Mouse (Mus musculus) embryonic facial prominence, embryonic 13.5 days (tissue): ENCODE measurements at regions not wholly inside any gene's neighbourhood (a gene's known extent, or its start where the extent isn't known, plus 50 kb on each side); places are given as distances from the start of the nearest gene placed in this dataset.

Experiments used
- ATAC-seq: fragments of 200-750 bp; cut with Nextera tagmentation; 2 replicates; pipeline ENCODE4 v1.8.0; 2017; ENCODE audit warnings: low read depth; ENCODE audit not compliant: insufficient number of reproducible peaks, insufficient read depth, low FRiP score, low TSS enrichment
- H3K27ac ChIP-seq: fragments of 300-500 bp; sonication (generic); 2 replicates; pipeline ENCODE4 v1.5.1; 2015; ENCODE audit warnings: moderate library complexity, mild to moderate bottlenecking, inconsistent platforms
- H3K27me3 ChIP-seq: fragments of 300-500 bp; sonication (generic); 2 replicates; pipeline ENCODE4 v1.6.1; 2015; ENCODE audit warnings: mild to moderate bottlenecking, inconsistent platforms
- H3K36me3 ChIP-seq: fragments of 300-500 bp; sonication (generic); 2 replicates; pipeline ENCODE4 v1.6.1; 2015; ENCODE audit warnings: mild to moderate bottlenecking, inconsistent platforms
- H3K4me1 ChIP-seq: fragments of 300-500 bp; sonication (generic); 2 replicates; pipeline ENCODE4 v1.6.1; 2015; ENCODE audit warnings: inconsistent platforms
- H3K4me2 ChIP-seq: fragments of 300-500 bp; sonication (generic); 2 replicates; pipeline ENCODE4 v1.6.1; 2015; ENCODE audit warnings: moderate library complexity, mild to moderate bottlenecking, inconsistent platforms
- H3K4me3 ChIP-seq: fragments of 300-500 bp; sonication (generic); 2 replicates; pipeline ENCODE4 v1.5.1; 2015; ENCODE audit warnings: mild to moderate bottlenecking, inconsistent platforms
- H3K9ac ChIP-seq: fragments of 300-500 bp; sonication (generic); 2 replicates; pipeline ENCODE4 v1.6.1; 2015; ENCODE audit warnings: mild to moderate bottlenecking, inconsistent platforms
- H3K9me3 ChIP-seq: fragments of 300-500 bp; sonication (generic); 2 replicates; pipeline ENCODE4 v1.6.1; 2016; ENCODE audit warnings: inconsistent platforms
- WGBS: fragments of 180-500 bp; shearing (Covaris S2); methylation state at CpG from one replicate; pipeline ENCODE4 v1.1.7; 2015; ENCODE audit warnings: mixed read lengths; 5-methylcytosine and 5-hydroxymethylcytosine counted together

GRCm38 (mm10) chr13:83154626-83155124 lies 349.2 kb upstream of the Mef2c start:
- H3K9ac ChIP-seq: no peak overlapping the region
- H3K36me3 ChIP-seq: no peaks in the 10 kb centered on the region
- no peaks in the 10 kb centered on the region for H3K27me3 ChIP-seq
- no peak overlapping the region for H3K4me3 ChIP-seq
- no peak overlapping the region for H3K27ac ChIP-seq
- ATAC-seq: no peak
- no peak overlapping the region for H3K4me2 ChIP-seq
- H3K4me1 ChIP-seq: no peaks in the 10 kb centered on the region
- no peaks in the 10 kb centered on the region for H3K9me3 ChIP-seq
- 65% methylated on average over 1 of the region's 1 CpGs for WGBS

DNA sequence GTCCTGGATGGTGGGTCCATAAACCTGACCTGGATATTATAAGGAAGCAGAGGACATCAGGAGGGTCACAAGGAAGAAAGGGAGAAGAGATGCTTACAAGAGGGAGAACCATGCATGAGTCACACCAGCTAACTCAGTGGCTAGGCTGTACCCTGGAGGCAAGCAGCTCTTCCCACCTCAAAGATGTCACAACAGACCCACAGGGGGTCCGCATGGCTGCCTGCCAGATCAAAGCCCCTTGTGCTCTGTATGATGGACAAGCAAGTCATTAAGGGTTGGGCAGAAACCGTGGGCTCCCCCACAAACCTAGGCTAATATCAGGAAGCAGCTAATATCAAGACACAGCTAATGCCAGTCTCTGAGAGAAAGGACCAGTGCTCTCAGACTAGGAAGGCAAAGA lies 343.9 kb upstream of the Mef2c start:
- Histone ChIP-seq H3K4me3 (no peak overlapping the region), H3K4me1 (no peaks in the 10 kb centered on the region), H3K27ac (no peak overlapping the region), H3K4me2 (no peak overlapping the region), H3K27me3 (no peaks in the 10 kb centered on the region), H3K36me3 (no peaks in the 10 kb centered on the region), H3K9ac (no peak overlapping the region), H3K9me3 (no peaks in the 10 kb centered on the region)
- WGBS: 38% methylated on average over 2 of the region's 2 CpGs
- ATAC-seq: no peak

DNA sequence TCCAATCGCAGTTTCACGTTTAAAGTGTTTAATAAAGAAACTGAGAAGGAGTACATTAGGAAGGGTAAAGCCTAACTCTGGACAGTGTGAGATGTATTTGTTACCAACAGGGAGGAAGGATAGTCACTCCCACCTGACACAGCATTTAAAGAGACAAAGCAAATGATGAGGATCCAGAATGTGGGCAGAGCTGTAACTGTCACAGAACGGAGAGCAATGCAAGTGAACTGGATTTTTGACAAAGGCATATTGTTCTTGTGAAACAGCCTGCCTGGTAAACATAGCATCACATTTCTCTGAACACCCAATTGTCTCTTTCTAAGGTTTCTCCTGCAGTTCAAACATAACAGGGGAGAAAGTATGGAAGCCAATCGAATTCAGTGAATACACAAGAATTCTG lies 341.1 kb upstream of the Mef2c start:
- WGBS: 74% methylated on average over 4 of the region's 4 CpGs
- H3K27me3 ChIP-seq: no peaks in the 10 kb centered on the region
- no peak overlapping the region for H3K4me3 ChIP-seq
- H3K4me1 ChIP-seq: no peaks in the 10 kb centered on the region
- no peaks in the 10 kb centered on the region for H3K9me3 ChIP-seq
- H3K36me3 ChIP-seq: no peaks in the 10 kb centered on the region
- no peak overlapping the region for H3K9ac ChIP-seq
- H3K27ac ChIP-seq: no peak overlapping the region
- H3K4me2 ChIP-seq: no peak overlapping the region
- ATAC-seq: no peak

GRCm38 (mm10) chr13:83175086-83175485 lies 328.7 kb upstream of the Mef2c start:
- H3K4me3 ChIP-seq: no peak overlapping the region
- H3K27ac ChIP-seq: no peak overlapping the region
- no peak overlapping the region for H3K9ac ChIP-seq
- 24% methylated on average over 2 of the region's 2 CpGs for WGBS
- H3K27me3 ChIP-seq: no peaks in the 10 kb centered on the region
- H3K36me3 ChIP-seq: no peaks in the 10 kb centered on the region
- no peak overlapping the region for H3K4me2 ChIP-seq
- ATAC-seq: no peak
- H3K9me3 ChIP-seq: no peaks in the 10 kb centered on the region
- 0 out of 2 replicates have a peak, but pooled peaks cover 8% of the 10 kb centered on the region for H3K4me1 ChIP-seq

DNA sequence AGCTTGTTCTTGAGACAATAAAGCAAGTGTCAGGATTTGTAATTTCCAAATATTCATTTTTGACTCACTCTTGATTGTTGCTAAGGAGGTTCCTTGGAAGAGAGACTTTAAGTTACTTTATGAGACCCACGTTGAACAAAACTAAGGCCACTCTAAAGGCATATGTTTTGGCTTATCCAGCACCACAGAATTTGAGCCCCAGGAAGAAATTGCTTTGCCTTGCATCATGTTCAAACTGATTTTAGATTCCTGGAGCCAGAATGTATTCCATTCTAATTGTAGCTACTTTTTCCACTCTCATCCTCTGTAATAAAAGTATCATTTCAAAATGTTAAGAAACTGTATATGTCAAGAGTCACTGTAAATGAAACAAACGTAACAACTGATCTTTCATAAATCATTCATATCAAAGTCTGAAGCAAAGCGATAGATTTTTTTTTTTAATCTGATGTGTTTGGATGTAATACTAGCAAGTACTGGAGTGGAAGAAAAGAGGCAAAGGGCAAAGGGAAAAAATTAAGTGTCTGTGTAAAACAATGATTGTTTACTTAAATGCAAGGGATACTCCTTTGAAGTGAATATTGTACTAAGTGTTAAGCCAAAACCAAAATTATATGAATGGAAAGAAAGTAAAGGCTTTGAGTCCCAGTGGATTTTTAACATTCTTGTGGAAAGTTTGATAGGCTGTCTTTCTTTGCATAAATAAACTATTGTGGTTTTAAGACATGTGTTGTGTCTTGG lies 301.7 kb upstream of the Mef2c start:
- H3K4me2 ChIP-seq: no peak overlapping the region
- no peak overlapping the region for H3K27ac ChIP-seq
- ATAC-seq: no peak
- H3K27me3 ChIP-seq: no peaks in the 10 kb centered on the region
- no peaks in the 10 kb centered on the region for H3K9me3 ChIP-seq
- WGBS: 37% methylated on average over 3 of the region's 3 CpGs
- H3K4me3 ChIP-seq: no peak overlapping the region
- no peaks in the 10 kb centered on the region for H3K36me3 ChIP-seq
- no peaks in the 10 kb centered on the region for H3K4me1 ChIP-seq
- no peak overlapping the region for H3K9ac ChIP-seq

DNA sequence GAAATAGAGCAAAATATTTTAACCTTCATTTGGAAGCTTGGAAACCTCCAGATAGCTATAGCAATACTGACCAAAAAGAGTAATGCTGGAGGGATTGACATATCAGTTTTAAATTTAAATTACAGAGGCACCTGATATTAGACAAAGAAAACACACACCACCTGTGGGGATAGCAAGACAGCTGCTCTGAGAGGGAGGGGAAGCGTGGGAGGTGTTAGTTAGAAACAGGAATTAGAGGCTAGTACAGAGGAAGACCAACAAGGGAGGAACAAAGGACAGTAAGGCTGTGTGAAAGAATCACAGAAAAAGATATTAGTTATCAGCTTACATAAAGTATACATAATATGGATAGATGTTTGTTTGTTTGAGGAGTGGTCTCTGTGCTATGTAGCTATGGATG lies 297.2 kb upstream of the Mef2c start:
- Histone ChIP-seq H3K27me3 (no peaks in the 10 kb centered on the region), H3K9me3 (no peaks in the 10 kb centered on the region), H3K4me1 (no peaks in the 10 kb centered on the region), H3K9ac (no peak overlapping the region), H3K36me3 (no peaks in the 10 kb centered on the region), H3K4me2 (no peak overlapping the region), H3K4me3 (no peak overlapping the region), H3K27ac (no peak overlapping the region)
- no peak for ATAC-seq
- WGBS: 92% methylated on average over 1 of the region's 1 CpGs

DNA sequence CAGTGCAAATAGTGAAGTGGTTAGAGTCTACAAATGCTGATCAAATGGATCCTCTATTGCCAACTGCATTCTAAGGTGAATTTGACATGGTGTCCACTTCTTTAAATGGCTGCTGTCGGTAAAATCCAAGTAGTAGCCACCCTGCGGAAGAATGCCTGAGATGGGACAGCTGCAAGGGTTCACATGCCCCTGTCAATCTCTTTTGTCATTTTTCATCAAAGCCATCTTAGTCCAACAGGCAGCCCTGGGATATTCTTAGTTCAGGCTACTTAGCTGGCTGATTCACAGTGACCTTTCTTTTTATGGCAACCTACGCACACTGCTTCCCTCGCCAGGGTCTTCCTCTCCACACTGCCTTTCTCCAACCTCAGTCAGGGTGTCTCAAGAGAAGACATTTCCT lies 296.3 kb upstream of the Mef2c start:
- Histone ChIP-seq H3K27ac (no peak overlapping the region), H3K36me3 (no peaks in the 10 kb centered on the region), H3K4me1 (no peaks in the 10 kb centered on the region), H3K9me3 (no peaks in the 10 kb centered on the region), H3K4me2 (no peak overlapping the region), H3K4me3 (no peak overlapping the region), H3K27me3 (no peaks in the 10 kb centered on the region), H3K9ac (no peak overlapping the region)
- WGBS: 85% methylated on average over 4 of the region's 4 CpGs
- no peak for ATAC-seq

GRCm38 (mm10) chr13:83208111-83208510 lies 295.7 kb upstream of the Mef2c start:
- no peak overlapping the region for H3K9ac ChIP-seq
- no peaks in the 10 kb centered on the region for H3K9me3 ChIP-seq
- H3K27me3 ChIP-seq: no peaks in the 10 kb centered on the region
- no peak overlapping the region for H3K4me2 ChIP-seq
- no peak overlapping the region for H3K4me3 ChIP-seq
- 66% methylated on average over 5 of the region's 5 CpGs for WGBS
- ATAC-seq: no peak
- H3K4me1 ChIP-seq: no peaks in the 10 kb centered on the region
- no peaks in the 10 kb centered on the region for H3K36me3 ChIP-seq
- no peak overlapping the region for H3K27ac ChIP-seq

DNA sequence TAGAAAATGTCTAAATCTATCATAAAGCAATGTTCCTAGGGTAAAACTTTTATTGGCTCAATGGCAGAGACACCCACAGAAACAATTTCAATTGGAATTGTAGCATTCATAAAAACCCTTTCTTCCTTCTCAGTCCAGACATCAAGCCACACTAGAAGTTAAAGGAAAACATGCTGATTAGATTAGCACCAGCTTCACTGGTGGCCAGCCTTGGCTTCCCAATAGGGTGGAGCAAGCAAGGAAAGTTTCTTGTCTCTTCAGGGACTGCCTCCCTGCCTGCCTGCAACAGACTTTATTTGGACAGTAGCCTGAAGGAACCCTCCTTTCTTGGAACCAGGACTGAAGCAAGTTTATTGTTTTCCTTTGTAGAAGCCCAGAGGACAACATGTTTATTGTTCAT lies 289.0 kb upstream of the Mef2c start:
- Histone ChIP-seq H3K27ac (no peak overlapping the region), H3K9ac (no peak overlapping the region), H3K27me3 (no peaks in the 10 kb centered on the region), H3K4me2 (no peak overlapping the region), H3K36me3 (no peaks in the 10 kb centered on the region), H3K4me1 (no peaks in the 10 kb centered on the region), H3K9me3 (no peaks in the 10 kb centered on the region), H3K4me3 (no peak overlapping the region)
- no peak for ATAC-seq

DNA sequence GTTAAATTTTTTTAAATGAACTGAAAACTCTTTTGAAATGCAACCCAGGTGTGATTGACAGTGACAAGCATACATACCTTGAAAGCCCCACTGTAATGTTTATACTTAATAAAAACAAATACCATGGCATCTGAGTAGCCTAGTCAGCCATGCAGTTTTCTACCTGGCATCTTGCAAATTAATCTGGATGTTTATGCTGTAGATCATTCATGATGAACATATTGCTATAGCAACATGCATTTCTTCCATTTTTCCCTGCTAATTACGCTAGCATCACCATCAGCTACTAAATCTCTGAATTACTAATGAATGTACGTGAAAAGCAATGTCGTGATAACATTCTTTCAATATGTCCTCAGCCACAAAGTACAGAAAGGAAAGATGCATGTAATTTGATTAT lies 287.4 kb upstream of the Mef2c start:
- WGBS: 83% methylated on average over 3 of the region's 3 CpGs
- ATAC-seq: no peak
- H3K4me1 ChIP-seq: no peaks in the 10 kb centered on the region

GRCm38 (mm10) chr13:83252452-83252851 lies 251.4 kb upstream of the Mef2c start:
- no peaks in the 10 kb centered on the region for H3K9me3 ChIP-seq
- H3K27ac ChIP-seq: no peak overlapping the region
- 85% methylated on average over 1 of the region's 1 CpGs for WGBS
- no peak overlapping the region for H3K4me2 ChIP-seq
- no peak overlapping the region for H3K4me3 ChIP-seq
- H3K27me3 ChIP-seq: no peaks in the 10 kb centered on the region
- no peaks in the 10 kb centered on the region for H3K4me1 ChIP-seq
- no peaks in the 10 kb centered on the region for H3K36me3 ChIP-seq
- ATAC-seq: no peak
- no peak overlapping the region for H3K9ac ChIP-seq

More for the DNA sequence above, 287.4 kb upstream of the Mef2c start:
- H3K9me3 ChIP-seq: no peaks in the 10 kb centered on the region
- H3K9ac ChIP-seq: no peak overlapping the region
- no peak overlapping the region for H3K4me2 ChIP-seq
- H3K27ac ChIP-seq: no peak overlapping the region
- no peaks in the 10 kb centered on the region for H3K36me3 ChIP-seq
- no peak overlapping the region for H3K4me3 ChIP-seq
- H3K27me3 ChIP-seq: no peaks in the 10 kb centered on the region

- Histone ChIP-seq H3K27ac (no peak overlapping the region), H3K27me3 (no peaks in the 10 kb centered on the region), H3K36me3 (no peaks in the 10 kb centered on the region), H3K9me3 (no peaks in the 10 kb centered on the region), H3K9ac (no peak overlapping the region), H3K4me3 (no peak overlapping the region), H3K4me1 (no peaks in the 10 kb centered on the region), H3K4me2 (no peak overlapping the region)
- WGBS: 55% methylated on average over 1 of the region's 1 CpGs
- ATAC-seq: no peak
Measured at GRCm38 (mm10) chr13:83266591-83266990, 237.2 kb upstream of the Mef2c start.
